Mouse (Mus musculus) mouse embryonic stem cell (cell line): ENCODE data around the gene Bfsp2.

Experiments
- in situ Hi-C, 2 experiments: fragments of 300-500 bp; cut with MboI; formaldehyde crosslinking; loops; 1 replicate in 1 of 2; 3 replicates in 1 of 2; pipeline ENCODE4 v1.14.3; 2019 to 2020; ENCODE audit warnings: low sequenced_read_pairs in 2 of 2, low pct_unique_long_range_greater_than_20kb in 1 of 2, mixed read lengths in 1 of 2; ENCODE audit not compliant: unreplicated experiment in 1 of 2

Gene Bfsp2

GRCm38 (mm10) chr9:103480044-103480576 is at the start of gene Bfsp2:
Gene Bfsp2, minus strand, starts transcription at chr9:103480420.
- in situ Hi-C loops = loop anchor here (10.0 to 25.0 kb wide), 4 partner anchors 275 to 515 kb away; partner anchors contain the start of gene Tmem108 (in 1 of the 2)

GRCm38 (mm10) chr9:103525041-103525537 is 44.9 kb upstream of the Bfsp2 start:
- in situ Hi-C loops = no loop called here

GRCm38 (mm10) chr9:103524600-103524999 is 44.4 kb upstream of the Bfsp2 start:
- in situ Hi-C loops = no loop called here

- in situ Hi-C loops = no loop called here
Observed at GRCm38 (mm10) chr9:103523742-103524403, 43.7 kb upstream of the Bfsp2 start.

GRCm38 (mm10) chr9:103523008-103523407 is 42.8 kb upstream of the Bfsp2 start:
- in situ Hi-C loops = no loop called here

- in situ Hi-C loops = no loop called here
Observed at GRCm38 (mm10) chr9:103513884-103514283, 33.7 kb upstream of the Bfsp2 start.

GRCm38 (mm10) chr9:103512257-103512656 is 32.0 kb upstream of the Bfsp2 start:
- in situ Hi-C loops = no loop called here

GRCm38 (mm10) chr9:103506968-103507584 is 26.9 kb upstream of the Bfsp2 start:
- in situ Hi-C loops = no loop called here

GRCm38 (mm10) chr9:103505067-103505466 is 24.8 kb upstream of the Bfsp2 start:
- in situ Hi-C loops = no loop called here

- in situ Hi-C loops = no loop called here
Observed at GRCm38 (mm10) chr9:103504646-103505045, 24.4 kb upstream of the Bfsp2 start.

GRCm38 (mm10) chr9:103503586-103504298 is 23.5 kb upstream of the Bfsp2 start:
- in situ Hi-C loops = no loop called here

- in situ Hi-C loops = no loop called here
Observed at GRCm38 (mm10) chr9:103502655-103503054, 22.4 kb upstream of the Bfsp2 start.

- in situ Hi-C loops = no loop called here
Observed at GRCm38 (mm10) chr9:103501861-103502364, 21.7 kb upstream of the Bfsp2 start.

GRCm38 (mm10) chr9:103499366-103499765 is 19.1 kb upstream of the Bfsp2 start:
- in situ Hi-C loops = loop anchor here (5.0 to 25.0 kb wide), 3 partner anchors 78 to 488 kb away; partner anchors contain the start of gene Tmem108 (in 1 of the 2)

- in situ Hi-C loops = loop anchor here (5.0 to 25.0 kb wide), 3 partner anchors 79 to 489 kb away; partner anchors contain the start of gene Tmem108 (in 1 of the 2)
Observed at GRCm38 (mm10) chr9:103498699-103499098, 18.5 kb upstream of the Bfsp2 start.

GRCm38 (mm10) chr9:103495391-103495790 is 15.2 kb upstream of the Bfsp2 start:
- in situ Hi-C loops = loop anchor here (5.0 to 25.0 kb wide), 3 partner anchors 82 to 492 kb away; partner anchors contain the start of gene Tmem108 (in 1 of the 2)

- in situ Hi-C loops = loop anchor here (5.0 to 25.0 kb wide), 3 partner anchors 83 to 493 kb away; partner anchors contain the start of gene Tmem108 (in 1 of the 2)
Observed at GRCm38 (mm10) chr9:103494346-103495020, 14.3 kb upstream of the Bfsp2 start.

GRCm38 (mm10) chr9:103491985-103492384 is 11.8 kb upstream of the Bfsp2 start:
- in situ Hi-C loops = loop anchor here in 1 of 2 experiments (25.0 kb wide), 2 partner anchors 270 to 495 kb away; partner anchors contain the start of gene Tmem108
